Mouse (Mus musculus): ENCODE results near the gene Gm21812. TPM values are rescaled to one million over a fixed set of nuclear protein-coding genes. Genes with fewer than 3 reads are reported as not detected.
"Not testable (repeated sequence)": the region's sequence is repeated elsewhere in the genome, so short reads cannot be mapped to it uniquely, and the experiment has no call there.

Gm21812 gene
- not detected for total RNA-seq (2022)

GRCm38 (mm10) chrY:9347084-9347483 lies at the start of gene Gm21812:
Gm21812 (minus strand) TSS chrY:9347184.
- not testable (repeated sequence) for DNase-seq (ENCODE audit: low spot score in 2 of 2)

Other genes starting within 250 kb of the Gm21812 start
- not detected for gene Gm21292, start 213.3 kb downstream of the Gm21812 start, total RNA-seq (2022)
- not detected for gene Gm21721, start 145.0 kb downstream of the Gm21812 start, total RNA-seq (2022)
- not detected for gene Gm21874, start 69.0 kb upstream of the Gm21812 start, total RNA-seq (2022)

All from gastrocnemius, adult 8-10 months (tissue).